Mouse (Mus musculus) olfactory bulb, adult 2 months (tissue): ENCODE data around the gene Pdf. TPM values are rescaled to one million over a fixed set of nuclear protein-coding genes. Genes with fewer than 3 reads are reported as not detected.
"Not testable (repeated sequence)": the region's sequence is repeated elsewhere in the genome, so short reads cannot be mapped to it uniquely, and the experiment has no call there.

Experiments used
- H3K27ac ChIP-seq: fragments of 200-500 bp; 2 replicates; pipeline ENCODE4 v1.5.1; 2012; ENCODE audit warnings: low read depth, low read length; ENCODE audit not compliant: insufficient read depth
- H3K4me1 ChIP-seq: fragments of 200-500 bp; 2 replicates; pipeline ENCODE4 v1.6.1; 2012; ENCODE audit warnings: low read length; ENCODE audit not compliant: control insufficient read depth, insufficient read depth
- H3K4me3 ChIP-seq: fragments of 200-500 bp; 2 replicates; pipeline ENCODE4 v1.5.1; 2012; ENCODE audit warnings: mild to moderate bottlenecking, low read depth, low read length, moderate library complexity; ENCODE audit not compliant: insufficient read depth
- CTCF ChIP-seq: fragments of 200-500 bp; IDR thresholded peaks from 2 replicates; pipeline ENCODE4 v1.5.1; 2012; ENCODE audit warnings: low read depth, mild to moderate bottlenecking, low read length, moderate library complexity; ENCODE audit not compliant: insufficient read depth
- POLR2A ChIP-seq: fragments of 200-500 bp; IDR thresholded peaks from 2 replicates; pipeline ENCODE4 v1.6.1; 2012; ENCODE audit warnings: mild to moderate bottlenecking, low read depth, low read length, moderate library complexity; ENCODE audit not compliant: insufficient read depth
- WGBS: fragments of 180-500 bp; shearing (Covaris S2); methylation state at CpG from one replicate; pipeline ENCODE4 v1.1.7; 2018; 5-methylcytosine and 5-hydroxymethylcytosine counted together
- polyA plus RNA-seq: library from polyadenylated mRNA; stranded (reverse); fragments of >200 nt; gene quantifications from 2 replicates; pipeline ENCODE4 v1.2.4, GENCODE M21; 2012; ENCODE audit warnings: low replicate concordance; ENCODE audit not compliant: missing spikeins, insufficient read depth, insufficient read length

The Pdf gene
- polyA plus RNA-seq, 1 experiment: not detected

DNA sequence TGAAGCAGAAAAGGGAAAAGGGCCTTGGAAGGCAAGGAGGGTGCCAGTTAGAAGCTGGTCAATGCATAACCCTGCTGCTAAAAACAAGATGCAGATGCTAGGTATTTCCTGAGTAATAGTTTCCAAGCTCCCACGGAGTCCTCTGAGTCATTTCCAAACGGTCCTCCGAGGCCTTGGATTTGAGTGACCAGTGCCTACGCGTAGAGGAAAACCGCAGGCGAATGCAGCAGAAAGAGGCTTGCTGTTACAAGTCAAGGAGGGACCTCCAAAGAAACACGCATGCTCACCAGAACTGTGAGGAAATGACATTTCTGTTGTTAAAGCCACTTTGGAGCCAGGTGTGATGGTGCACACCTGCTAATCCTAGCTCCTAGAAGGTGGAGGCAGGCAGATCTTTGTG is 24.9 kb downstream of the Pdf start:
- H3K4me3 ChIP-seq: no peak overlapping the region
- TF ChIP-seq CTCF: no peak
- no peak for TF ChIP-seq POLR2A
- no peak overlapping the region for H3K27ac ChIP-seq
- WGBS: 92% methylated on average over 8 of the region's 8 CpGs
- H3K4me1 ChIP-seq: no peaks in the 10 kb centered on the region

DNA sequence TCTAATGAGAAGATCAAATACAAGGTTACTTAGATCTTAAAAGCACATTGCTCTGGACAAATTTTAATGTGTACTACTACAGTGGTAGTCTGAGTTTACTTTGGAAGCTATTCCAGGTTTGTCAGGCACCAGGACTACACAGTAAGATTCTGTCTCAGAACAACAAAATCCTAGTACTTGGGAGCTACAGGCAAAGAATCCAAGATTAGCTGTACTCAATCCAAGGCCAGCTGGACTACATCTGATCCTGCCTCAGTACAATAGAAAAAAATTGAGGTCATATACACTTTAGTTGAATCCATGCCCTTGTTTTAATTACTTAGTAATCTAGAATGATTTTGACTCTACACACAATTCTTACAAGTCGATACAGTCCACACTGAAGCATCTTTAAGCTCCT is 33.5 kb downstream of the Pdf start:
- Histone ChIP-seq H3K4me3 (no peak overlapping the region), H3K27ac (no peak overlapping the region), H3K4me1 (no peaks in the 10 kb centered on the region)
- TF ChIP-seq POLR2A (no peak), CTCF (no peak)
- WGBS: 64% methylated on average over 1 of the region's 1 CpGs

DNA sequence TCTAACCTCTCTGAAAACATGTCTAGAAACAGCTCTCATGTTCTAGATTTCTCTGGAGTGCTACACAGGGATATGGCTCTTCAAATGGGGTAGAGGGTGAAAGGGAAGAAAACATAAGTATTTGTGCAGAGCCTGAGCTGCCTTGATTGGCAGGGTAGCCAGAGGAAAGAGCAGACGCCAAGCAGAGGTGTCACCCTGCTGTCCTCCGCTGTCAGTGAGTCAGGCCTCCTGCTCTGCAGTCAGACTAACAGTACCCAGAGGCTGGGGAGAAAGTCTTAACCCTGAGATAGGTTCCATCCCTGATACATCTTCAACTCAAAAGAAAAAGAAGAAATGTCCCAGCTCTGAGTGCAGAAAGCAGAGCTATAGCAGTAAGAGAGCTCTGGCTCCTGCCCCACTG is 35.7 kb downstream of the Pdf start:
- TF ChIP-seq POLR2A: no peak
- TF ChIP-seq CTCF: no peak
- no peaks in the 10 kb centered on the region for H3K4me1 ChIP-seq
- H3K4me3 ChIP-seq: no peak overlapping the region
- WGBS: 78% methylated on average over 2 of the region's 2 CpGs
- H3K27ac ChIP-seq: no peak overlapping the region

DNA sequence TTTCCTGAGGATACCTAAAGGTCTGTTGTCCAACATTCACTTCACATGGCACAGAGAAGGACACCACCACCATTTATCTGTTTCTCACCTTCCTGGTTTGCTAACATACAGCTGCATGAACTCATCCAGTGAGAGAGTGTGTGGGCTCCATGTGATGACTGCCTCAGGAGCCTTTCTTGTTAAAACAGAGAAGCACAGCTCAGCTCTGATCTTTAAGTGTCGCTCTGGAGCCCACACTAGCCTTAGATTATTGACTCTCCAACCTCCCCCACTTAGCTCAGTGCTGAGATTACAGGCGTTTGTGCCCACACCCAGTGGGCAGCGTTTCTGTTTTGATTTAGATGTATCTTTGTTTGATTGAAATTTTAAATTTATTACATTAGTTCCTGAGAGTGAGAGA is 40.6 kb downstream of the Pdf start:
- no peak overlapping the region for H3K4me3 ChIP-seq
- no peak overlapping the region for H3K27ac ChIP-seq
- H3K4me1 ChIP-seq: no peaks in the 10 kb centered on the region
- no peak for TF ChIP-seq CTCF
- no peak for TF ChIP-seq POLR2A
- WGBS: 80% methylated on average over 3 of the region's 3 CpGs

DNA sequence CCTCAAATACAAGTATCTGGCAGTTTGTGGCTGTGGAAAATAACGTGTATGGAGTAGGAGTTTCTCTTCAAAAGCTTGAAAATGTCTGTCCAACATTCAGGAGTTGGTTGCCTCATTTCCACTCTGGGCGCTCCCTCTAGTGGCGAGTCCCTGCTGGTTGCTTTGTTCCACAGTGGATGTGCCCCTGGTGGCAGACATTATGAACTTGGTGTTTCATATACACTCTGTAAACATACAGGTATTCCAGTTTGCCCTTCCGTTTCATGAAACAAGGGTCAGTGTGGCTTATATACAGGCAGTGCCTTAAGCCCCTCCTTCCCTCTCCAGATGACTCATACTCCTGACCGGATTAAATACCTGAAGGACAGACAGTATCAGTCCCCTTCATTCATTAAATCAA is 45.9 kb downstream of the Pdf start:
- 25% methylated on average over 5 of the region's 5 CpGs for WGBS
- H3K27ac ChIP-seq: no peak overlapping the region

DNA sequence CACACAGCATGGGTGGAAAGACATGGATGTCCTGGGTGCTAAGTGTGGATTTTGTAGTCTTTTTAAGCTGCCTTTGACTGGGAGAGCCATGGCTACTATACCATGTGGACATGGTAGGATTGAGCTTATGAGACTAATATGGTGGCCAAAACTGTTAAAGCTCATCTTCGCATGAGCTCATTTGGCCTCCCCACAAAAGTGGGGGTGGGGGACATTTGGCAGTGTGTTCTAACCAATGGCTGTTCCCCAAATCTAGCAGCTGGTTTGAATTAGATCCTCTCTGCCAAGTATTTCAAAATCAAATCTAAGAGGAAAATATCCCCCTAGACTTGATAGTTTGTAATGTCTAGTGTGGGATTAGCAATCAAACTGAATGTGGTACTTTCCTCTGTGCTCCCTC is 49.3 kb downstream of the Pdf start:
- no peak overlapping the region for H3K4me3 ChIP-seq
- no peak overlapping the region for H3K27ac ChIP-seq
- TF ChIP-seq POLR2A (no peak), CTCF (no peak)
- WGBS: 53% methylated on average over 1 of the region's 1 CpGs
- no peaks in the 10 kb centered on the region for H3K4me1 ChIP-seq

More for the DNA sequence above, 45.9 kb downstream of the Pdf start:
- TF ChIP-seq POLR2A: no peak
- TF ChIP-seq CTCF: peak; percentile 88
- no peak overlapping the region for H3K4me3 ChIP-seq
- H3K4me1 ChIP-seq: no peaks in the 10 kb centered on the region

DNA sequence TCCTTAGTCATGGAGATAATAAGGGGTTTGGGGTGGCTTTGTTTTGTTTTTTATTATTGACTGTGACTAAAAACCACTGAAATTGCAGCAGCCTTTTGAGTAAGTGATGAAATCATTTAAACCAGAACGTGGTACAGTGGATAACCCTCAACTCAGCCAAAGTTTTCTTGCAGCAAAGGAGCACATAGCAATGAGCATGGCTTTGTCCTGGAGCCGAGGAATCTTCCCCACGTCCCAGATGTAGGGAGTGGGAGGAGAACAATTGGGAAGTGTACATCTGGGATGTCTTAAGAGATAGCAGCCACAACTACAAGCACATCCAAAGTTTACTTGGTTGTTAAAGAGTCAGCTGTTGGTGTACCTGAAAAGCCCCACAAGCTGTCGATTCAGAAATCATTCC is 51.0 kb downstream of the Pdf start:
- H3K4me1 ChIP-seq: no peaks in the 10 kb centered on the region
- TF ChIP-seq CTCF (no peak), POLR2A (no peak)
- H3K4me3 ChIP-seq: no peak overlapping the region
- 54% methylated on average over 4 of the region's 4 CpGs for WGBS
- H3K27ac ChIP-seq: no peak overlapping the region

DNA sequence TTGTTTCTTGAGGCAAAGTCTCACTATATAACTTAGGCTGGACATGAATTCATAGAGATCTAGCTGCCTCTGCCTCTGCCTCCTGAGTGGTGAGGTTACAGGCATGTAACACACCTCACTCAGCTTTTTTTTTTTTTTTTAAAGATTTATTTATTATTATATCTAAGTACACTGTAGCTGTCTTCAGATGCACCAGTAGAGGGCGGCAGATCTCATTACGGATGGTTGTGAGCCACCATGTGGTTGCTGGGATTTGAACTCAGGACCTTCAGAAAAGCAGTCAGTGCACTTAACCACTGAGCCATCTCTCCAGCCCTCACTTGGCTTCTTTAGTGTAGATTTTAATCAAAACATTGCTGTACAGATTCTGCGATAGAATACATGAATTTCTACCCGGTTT is 52.1 kb downstream of the Pdf start:
- WGBS: 90% methylated on average over 4 of the region's 4 CpGs
- not testable (repeated sequence) for H3K27ac ChIP-seq, H3K4me1 ChIP-seq

More for the DNA sequence above, 52.1 kb downstream of the Pdf start:
- H3K4me3 ChIP-seq: not testable (repeated sequence)

Other genes with a start within 250 kb of the Pdf start
- gene Has3, start 178.4 kb downstream of the Pdf start, polyA plus RNA-seq: not detected in 2 replicates
- gene Utp4, start 155.0 kb downstream of the Pdf start, polyA plus RNA-seq: not detected in 2 replicates
- not detected in 2 replicates for gene Sntb2, start 112.9 kb downstream of the Pdf start, polyA plus RNA-seq
- gene Vps4a, start 17.4 kb downstream of the Pdf start, polyA plus RNA-seq: not detected in 2 replicates
- gene Cog8, start 8.1 kb upstream of the Pdf start, polyA plus RNA-seq: not detected in 2 replicates
- not detected in 2 replicates for gene Nip7, start 8.3 kb upstream of the Pdf start, polyA plus RNA-seq
- not detected in 2 replicates for gene Tmed6, start 17.0 kb upstream of the Pdf start, polyA plus RNA-seq
- gene Terf2, start 47.9 kb upstream of the Pdf start, polyA plus RNA-seq: not detected in 2 replicates
- gene Cyb5b, start 102.0 kb upstream of the Pdf start, polyA plus RNA-seq: 106 TPM in 1 of 2 replicates, not detected in the other
- 64.6 and 239 TPM in 2 replicates for gene Nfat5, start 244.9 kb upstream of the Pdf start, polyA plus RNA-seq